Mouse (Mus musculus): ENCODE results near the gene Ccdc187.

- TF ChIP-seq CTCF (IDR thresholded peaks at IDR 0.05; ENCODE audit: extremely low read depth, insufficient read depth, low read length) (no peak), POLR2A (IDR thresholded peaks at IDR 0.05; ENCODE audit: extremely low read depth, insufficient read depth, low read length) (no peak)
These were observed 69.1 kb downstream of the Ccdc187 start for GRCm38 (mm10) chr2:26225242-26225641.
